Mouse (Mus musculus): ENCODE measurements around the gene Kcnj12. TPM values are rescaled to one million over a fixed set of nuclear protein-coding genes. Genes with fewer than 3 reads are reported as not detected.
A peak's percentile ranks its signal among the peaks of the same experiment; 100 is the strongest.

Kcnj12 gene
- polyA plus RNA-seq, 1 experiment from 2014 or later, result not detected

- DNase-seq (ENCODE audit: low spot score), result no peak
- H3K27me3 ChIP-seq (replicated peaks; ENCODE audit: control insufficient read depth, insufficient read depth, low read length), result no peaks in the 10 kb centered on the region; the same call in 1 of the 2 replicates
- peaks cover 11% of the 10 kb centered on the region for H3K4me1 ChIP-seq (replicated peaks; ENCODE audit: control insufficient read depth, insufficient read depth, low read length)
- no peaks in the 10 kb centered on the region for H3K9me3 ChIP-seq (ENCODE audit: control insufficient read depth, low read length)
- H3K4me2 ChIP-seq, result no peak overlapping the region
- no peak overlapping the region for H3K27ac ChIP-seq (ENCODE audit: low read depth, low read length)
- ATAC-seq (replicated peaks; ENCODE audit: low FRiP score), result no peak
- no peaks in the 10 kb centered on the region for H3K36me3 ChIP-seq (ENCODE audit: control insufficient read depth, insufficient read depth, low read length)
- WGBS, result 77% methylated on average over 11 of the region's 11 CpGs
- no peak overlapping the region for H3K4me3 ChIP-seq (ENCODE audit: low read depth, low read length)
- H3K9ac ChIP-seq (ENCODE audit: low read depth, low read length), result no peak overlapping the region
Measured at GRCm38 (mm10) chr11:61040856-61041652, 18.7 kb downstream of the Kcnj12 start.

DNA sequence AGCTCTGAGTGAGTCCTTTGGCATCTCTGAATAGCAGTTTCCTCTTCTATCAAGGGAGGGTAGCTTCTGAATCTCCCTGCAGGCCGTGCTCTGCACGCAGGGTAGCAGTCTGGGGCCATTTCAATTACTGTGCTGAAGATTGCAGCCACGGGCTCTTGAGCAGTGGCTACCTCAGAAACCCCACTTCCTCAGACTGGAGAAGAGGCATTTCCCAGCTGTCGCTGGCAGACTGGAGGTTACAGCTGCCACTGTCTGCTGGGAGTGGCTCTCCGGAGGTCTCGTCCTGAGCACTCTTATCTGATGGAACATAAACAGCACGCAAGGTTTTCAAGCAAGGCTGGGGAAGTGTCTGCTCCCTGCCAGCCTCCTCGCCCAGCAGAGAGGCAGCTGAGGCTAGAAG is 20.2 kb downstream of the Kcnj12 start:
- Histone ChIP-seq H3K27ac (ENCODE audit: low read depth, low read length) (no peak overlapping the region), H3K4me3 (ENCODE audit: low read depth, low read length) (no peak overlapping the region), H3K4me1 (replicated peaks; ENCODE audit: control insufficient read depth, insufficient read depth, low read length) (peaks cover 11% of the 10 kb centered on the region), H3K9ac (ENCODE audit: low read depth, low read length) (no peak overlapping the region), H3K9me3 (ENCODE audit: control insufficient read depth, low read length) (no peaks in the 10 kb centered on the region), H3K27me3 (replicated peaks; ENCODE audit: control insufficient read depth, insufficient read depth, low read length) (no peaks in the 10 kb centered on the region; the same call in 1 of the 2 replicates), H3K36me3 (ENCODE audit: control insufficient read depth, insufficient read depth, low read length) (no peaks in the 10 kb centered on the region), H3K4me2 (peak overlapping the region; percentile 44)
- no peak for DNase-seq (ENCODE audit: low spot score)
- 8% methylated on average over 8 of the region's 8 CpGs for WGBS
- peak; percentile 43 for ATAC-seq (replicated peaks; ENCODE audit: low FRiP score)

DNA sequence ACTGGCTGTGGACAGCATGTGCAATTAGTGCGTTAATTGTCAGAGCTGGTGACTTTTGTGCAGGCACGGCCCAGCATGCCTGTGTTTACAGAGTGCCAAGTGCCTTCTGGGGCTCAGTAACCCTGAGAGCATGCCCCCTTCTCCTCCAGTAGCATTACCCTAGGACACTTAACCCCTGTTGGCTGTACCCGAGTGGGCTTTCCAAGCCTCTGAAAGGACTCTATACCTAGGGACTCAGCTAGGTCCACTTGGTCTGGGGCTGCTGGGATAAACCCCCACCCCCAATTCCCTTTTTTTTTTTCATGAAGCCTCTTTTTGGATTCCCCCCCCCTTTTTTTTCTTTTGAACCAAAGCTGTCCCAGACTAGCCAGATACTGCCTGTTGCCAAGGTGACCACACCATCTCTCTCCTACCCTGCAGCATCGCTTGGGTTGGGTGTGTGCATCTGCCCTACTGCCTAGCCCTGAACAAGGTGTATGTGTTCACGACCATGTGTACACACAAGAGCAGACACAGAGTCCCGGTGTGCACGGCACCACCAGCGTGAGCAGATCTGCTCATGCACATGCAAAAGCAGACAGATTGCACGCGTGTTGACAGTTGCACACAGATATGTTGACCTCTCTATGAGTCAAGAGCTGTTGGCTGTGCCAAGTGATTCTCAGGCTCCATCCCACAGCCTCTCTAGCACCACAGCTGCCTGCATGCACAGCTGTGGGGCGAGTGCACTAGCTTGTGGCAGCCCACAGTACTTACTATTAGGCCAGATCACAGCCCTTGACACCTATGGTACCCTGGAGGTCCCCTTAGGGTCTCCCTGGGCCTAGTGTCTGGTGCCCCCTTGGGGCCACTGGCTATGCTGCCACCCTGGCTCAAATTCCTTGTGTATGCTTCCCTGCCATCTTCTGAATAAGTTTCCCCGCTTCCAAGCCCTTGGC is 21.0 kb downstream of the Kcnj12 start:
- Histone ChIP-seq H3K9me3 (ENCODE audit: control insufficient read depth, low read length) (no peaks in the 10 kb centered on the region), H3K4me3 (ENCODE audit: low read depth, low read length) (no peak overlapping the region), H3K4me2 (no peak overlapping the region; the same call in 1 of the 2 replicates), H3K9ac (ENCODE audit: low read depth, low read length) (no peak overlapping the region), H3K27ac (ENCODE audit: low read depth, low read length) (no peak overlapping the region), H3K27me3 (replicated peaks; ENCODE audit: control insufficient read depth, insufficient read depth, low read length) (no peaks in the 10 kb centered on the region; the same call in 1 of the 2 replicates), H3K4me1 (replicated peaks; ENCODE audit: control insufficient read depth, insufficient read depth, low read length) (peaks cover 11% of the 10 kb centered on the region), H3K36me3 (ENCODE audit: control insufficient read depth, insufficient read depth, low read length) (no peaks in the 10 kb centered on the region)
- no peak for DNase-seq (ENCODE audit: low spot score)
- WGBS, result 70% methylated on average over 12 of the region's 12 CpGs
- ATAC-seq (replicated peaks; ENCODE audit: low FRiP score), result 0 out of 2 replicates have a peak, but pooled peaks have one; percentile 18

DNA sequence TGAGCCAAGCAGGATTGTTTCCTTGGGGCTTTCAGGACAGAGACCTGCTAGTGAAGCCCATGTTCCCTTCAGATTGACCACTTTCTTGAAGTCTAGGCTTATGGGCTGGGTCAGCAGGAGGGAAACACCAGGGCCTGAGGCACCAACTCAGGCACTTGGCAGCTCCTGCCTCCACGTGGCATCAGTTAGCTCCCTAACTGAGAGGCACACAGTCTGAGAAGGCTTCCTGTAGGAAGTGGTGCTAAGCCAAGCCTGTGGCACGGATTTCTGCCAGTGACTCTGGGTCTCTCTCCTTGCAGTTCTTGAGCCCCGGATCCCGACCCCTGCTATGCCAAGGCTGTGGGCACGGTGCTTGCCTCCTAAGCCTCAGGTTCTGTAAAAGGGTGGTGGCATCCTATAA is 22.4 kb downstream of the Kcnj12 start:
- Histone ChIP-seq H3K27ac (ENCODE audit: low read depth, low read length) (no peak overlapping the region), H3K27me3 (replicated peaks; ENCODE audit: control insufficient read depth, insufficient read depth, low read length) (no peaks in the 10 kb centered on the region; the same call in 1 of the 2 replicates), H3K4me2 (no peak overlapping the region), H3K36me3 (ENCODE audit: control insufficient read depth, insufficient read depth, low read length) (no peaks in the 10 kb centered on the region), H3K9ac (ENCODE audit: low read depth, low read length) (no peak overlapping the region), H3K4me1 (replicated peaks; ENCODE audit: control insufficient read depth, insufficient read depth, low read length) (peaks cover 11% of the 10 kb centered on the region), H3K4me3 (ENCODE audit: low read depth, low read length) (no peak overlapping the region), H3K9me3 (ENCODE audit: control insufficient read depth, low read length) (no peaks in the 10 kb centered on the region)
- DNase-seq (ENCODE audit: low spot score) (no peak), ATAC-seq (replicated peaks; ENCODE audit: low FRiP score) (no peak)
- WGBS, result 71% methylated on average over 5 of the region's 5 CpGs

GRCm38 (mm10) chr11:61047441-61047840 is 25.1 kb downstream of the Kcnj12 start:
- Histone ChIP-seq H3K27me3 (replicated peaks; ENCODE audit: control insufficient read depth, insufficient read depth, low read length) (no peaks in the 10 kb centered on the region; the same call in none of the 2 replicates), H3K4me1 (replicated peaks; ENCODE audit: control insufficient read depth, insufficient read depth, low read length) (peaks cover 11% of the 10 kb centered on the region), H3K4me2 (no peak overlapping the region), H3K9ac (ENCODE audit: low read depth, low read length) (no peak overlapping the region), H3K27ac (ENCODE audit: low read depth, low read length) (no peak overlapping the region), H3K9me3 (ENCODE audit: control insufficient read depth, low read length) (no peaks in the 10 kb centered on the region), H3K36me3 (ENCODE audit: control insufficient read depth, insufficient read depth, low read length) (no peaks in the 10 kb centered on the region), H3K4me3 (ENCODE audit: low read depth, low read length) (no peak overlapping the region)
- 77% methylated on average over 5 of the region's 5 CpGs for WGBS
- ATAC-seq (replicated peaks; ENCODE audit: low FRiP score) (no peak), DNase-seq (ENCODE audit: low spot score) (no peak)

DNA sequence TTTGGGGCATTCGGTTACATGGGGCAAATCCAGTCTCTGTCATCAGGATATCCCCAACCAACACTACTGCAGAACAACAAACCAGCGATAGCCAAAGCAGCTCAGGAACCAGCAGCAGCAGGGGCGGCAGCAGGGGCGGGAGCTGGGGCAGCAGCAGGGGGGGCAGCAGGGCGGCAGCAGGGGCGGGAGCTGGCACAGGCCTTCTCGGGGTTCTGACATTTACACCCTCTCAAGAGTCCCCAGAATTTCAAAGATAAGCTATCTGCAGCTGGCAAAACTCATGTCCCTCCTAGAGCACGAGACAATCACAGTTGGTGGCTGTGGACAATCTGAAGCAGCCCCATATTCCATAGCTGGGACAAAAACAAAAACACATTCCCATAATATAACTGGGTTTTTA is 28.8 kb downstream of the Kcnj12 start:
- H3K4me3 ChIP-seq (ENCODE audit: low read depth, low read length), result no peak overlapping the region
- H3K9me3 ChIP-seq (ENCODE audit: control insufficient read depth, low read length), result no peaks in the 10 kb centered on the region
- no peaks in the 10 kb centered on the region; the same call in none of the 2 replicates for H3K27me3 ChIP-seq (replicated peaks; ENCODE audit: control insufficient read depth, insufficient read depth, low read length)
- WGBS, result 30% methylated on average over 8 of the region's 8 CpGs
- no peaks in the 10 kb centered on the region for H3K4me1 ChIP-seq (replicated peaks; ENCODE audit: control insufficient read depth, insufficient read depth, low read length)
- H3K36me3 ChIP-seq (ENCODE audit: control insufficient read depth, insufficient read depth, low read length), result no peaks in the 10 kb centered on the region
- no peak overlapping the region for H3K27ac ChIP-seq (ENCODE audit: low read depth, low read length)
- no peak for DNase-seq (ENCODE audit: low spot score)
- no peak for ATAC-seq (replicated peaks; ENCODE audit: low FRiP score)
- no peak overlapping the region for H3K9ac ChIP-seq (ENCODE audit: low read depth, low read length)
- no peak overlapping the region for H3K4me2 ChIP-seq

GRCm38 (mm10) chr11:61056871-61057270 is 34.5 kb downstream of the Kcnj12 start:
- ATAC-seq (replicated peaks; ENCODE audit: low FRiP score), result no peak

DNA sequence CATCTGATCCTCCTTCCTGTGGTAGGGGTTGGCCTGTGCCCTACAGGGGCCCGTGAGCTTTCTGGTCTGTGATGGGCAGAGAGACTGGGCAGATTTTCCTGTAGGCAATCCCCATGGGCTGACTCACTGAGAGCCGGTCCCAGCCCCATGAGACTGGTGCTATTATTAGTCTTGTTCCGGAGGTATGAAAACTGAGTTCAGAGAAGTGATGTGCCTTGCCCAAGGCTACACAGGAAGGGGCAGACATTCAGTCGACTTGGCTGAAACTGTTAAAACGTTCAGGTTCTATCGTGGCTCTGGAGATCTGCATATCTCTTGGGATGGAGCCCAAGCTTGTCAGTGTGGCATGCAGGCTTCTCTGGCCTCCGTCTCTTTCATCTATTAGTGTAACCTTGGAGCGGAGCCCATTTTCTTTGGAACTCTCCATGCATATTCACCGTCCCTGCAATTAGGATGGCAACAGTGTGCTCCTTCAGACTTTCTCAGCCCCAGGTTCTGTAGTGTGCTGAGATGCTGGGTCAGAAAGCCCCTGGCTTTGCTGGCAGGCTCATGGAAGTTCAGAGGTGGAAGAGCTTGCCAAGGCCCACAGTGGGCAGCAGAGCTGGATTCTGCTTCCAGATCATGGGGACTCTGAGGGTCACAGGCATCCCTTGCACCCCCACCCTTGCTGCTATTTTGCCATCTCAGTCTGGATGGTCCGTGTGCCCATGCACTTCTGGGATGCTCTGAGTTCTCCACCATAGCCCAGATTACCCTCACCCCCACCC is 37.5 kb downstream of the Kcnj12 start:
- Histone ChIP-seq H3K9me3 (ENCODE audit: control insufficient read depth, low read length) (no peaks in the 10 kb centered on the region), H3K36me3 (ENCODE audit: control insufficient read depth, insufficient read depth, low read length) (no peaks in the 10 kb centered on the region), H3K27me3 (replicated peaks; ENCODE audit: control insufficient read depth, insufficient read depth, low read length) (no peaks in the 10 kb centered on the region; the same call in 1 of the 2 replicates), H3K4me2 (no peak overlapping the region), H3K4me1 (replicated peaks; ENCODE audit: control insufficient read depth, insufficient read depth, low read length) (no peaks in the 10 kb centered on the region), H3K4me3 (ENCODE audit: low read depth, low read length) (no peak overlapping the region), H3K27ac (ENCODE audit: low read depth, low read length) (no peak overlapping the region), H3K9ac (ENCODE audit: low read depth, low read length) (no peak overlapping the region)
- ATAC-seq (replicated peaks; ENCODE audit: low FRiP score) (no peak), DNase-seq (ENCODE audit: low spot score) (no peak)
- WGBS, result 67% methylated on average over 10 of the region's 10 CpGs

More at GRCm38 (mm10) chr11:61056871-61057270, 34.5 kb downstream of the Kcnj12 start:
- Histone ChIP-seq H3K9me3 (ENCODE audit: control insufficient read depth, low read length) (no peaks in the 10 kb centered on the region), H3K9ac (ENCODE audit: low read depth, low read length) (no peak overlapping the region), H3K4me1 (replicated peaks; ENCODE audit: control insufficient read depth, insufficient read depth, low read length) (no peaks in the 10 kb centered on the region), H3K27me3 (replicated peaks; ENCODE audit: control insufficient read depth, insufficient read depth, low read length) (no peaks in the 10 kb centered on the region), H3K36me3 (ENCODE audit: control insufficient read depth, insufficient read depth, low read length) (no peaks in the 10 kb centered on the region), H3K27ac (ENCODE audit: low read depth, low read length) (no peak overlapping the region), H3K4me2 (no peak overlapping the region), H3K4me3 (ENCODE audit: low read depth, low read length) (no peak overlapping the region)
- DNase-seq (ENCODE audit: low spot score), result no peak
- WGBS, result 78% methylated on average over 5 of the region's 5 CpGs
